Mouse (Mus musculus) olfactory bulb, adult 2 months (tissue): ENCODE measurements around the gene Anln. TPM values are rescaled to one million over a fixed set of nuclear protein-coding genes. Genes with fewer than 3 reads are reported as not detected.

Experiments
- H3K27ac ChIP-seq: fragments of 200-500 bp; 2 replicates; pipeline ENCODE4 v1.5.1; 2012; ENCODE audit warnings: low read depth, low read length; ENCODE audit not compliant: insufficient read depth
- H3K4me1 ChIP-seq: fragments of 200-500 bp; 2 replicates; pipeline ENCODE4 v1.6.1; 2012; ENCODE audit warnings: low read length; ENCODE audit not compliant: control insufficient read depth, insufficient read depth
- H3K4me3 ChIP-seq: fragments of 200-500 bp; 2 replicates; pipeline ENCODE4 v1.5.1; 2012; ENCODE audit warnings: mild to moderate bottlenecking, low read depth, low read length, moderate library complexity; ENCODE audit not compliant: insufficient read depth
- CTCF ChIP-seq: fragments of 200-500 bp; IDR thresholded peaks from 2 replicates; pipeline ENCODE4 v1.5.1; 2012; ENCODE audit warnings: low read depth, mild to moderate bottlenecking, low read length, moderate library complexity; ENCODE audit not compliant: insufficient read depth
- POLR2A ChIP-seq: fragments of 200-500 bp; IDR thresholded peaks from 2 replicates; pipeline ENCODE4 v1.6.1; 2012; ENCODE audit warnings: mild to moderate bottlenecking, low read depth, low read length, moderate library complexity; ENCODE audit not compliant: insufficient read depth
- WGBS: fragments of 180-500 bp; shearing (Covaris S2); methylation state at CpG from one replicate; pipeline ENCODE4 v1.1.7; 2018; 5-methylcytosine and 5-hydroxymethylcytosine counted together
- polyA plus RNA-seq: library from polyadenylated mRNA; stranded (reverse); fragments of >200 nt; gene quantifications from 2 replicates; pipeline ENCODE4 v1.2.4, GENCODE M21; 2012; ENCODE audit warnings: low replicate concordance; ENCODE audit not compliant: missing spikeins, insufficient read depth, insufficient read length

The Anln gene
- polyA plus RNA-seq: not detected in 2 replicates

GRCm38 (mm10) chr9:22389021-22389476 is at the start of gene Anln:
Gene Anln, minus strand, starts transcription at chr9:22389188.
- Histone ChIP-seq H3K4me1 (peaks cover 7% of the 10 kb centered on the region), H3K4me3 (peak within 1 kb of the TSS; percentile 71), H3K27ac (peak within 1 kb of the TSS; percentile 58)
- WGBS: under 1% methylated on average over 44 of the region's 44 CpGs
- peak; percentile 86 for TF ChIP-seq POLR2A
- TF ChIP-seq CTCF: no peak

GRCm38 (mm10) chr9:22434101-22434500 is 45.1 kb upstream of the Anln start:
- WGBS: 90% methylated on average over 2 of the region's 2 CpGs
- TF ChIP-seq POLR2A (no peak), CTCF (no peak)
- Histone ChIP-seq H3K4me1 (peaks cover 3% of the 10 kb centered on the region; the same call in 1 of the 2 replicates), H3K27ac (no peak overlapping the region), H3K4me3 (no peak overlapping the region)

GRCm38 (mm10) chr9:22433221-22433620 is 44.2 kb upstream of the Anln start:
- WGBS: 83% methylated on average over 2 of the region's 2 CpGs
- no peak for TF ChIP-seq POLR2A
- no peak for TF ChIP-seq CTCF
- Histone ChIP-seq H3K4me1 (peaks cover 8% of the 10 kb centered on the region), H3K27ac (no peak overlapping the region), H3K4me3 (no peak overlapping the region)

- WGBS: 46% methylated on average over 5 of the region's 5 CpGs
Observed at GRCm38 (mm10) chr9:22430315-22430840, 41.4 kb upstream of the Anln start.

GRCm38 (mm10) chr9:22429533-22430241 is 40.7 kb upstream of the Anln start:
- H3K4me3 ChIP-seq: no peak overlapping the region
- WGBS: 38% methylated on average over 15 of the region's 15 CpGs
- no peak overlapping the region for H3K27ac ChIP-seq
- peaks cover 8% of the 10 kb centered on the region for H3K4me1 ChIP-seq
- TF ChIP-seq POLR2A (no peak), CTCF (no peak)

More at GRCm38 (mm10) chr9:22430315-22430840, 41.4 kb upstream of the Anln start:
- TF ChIP-seq POLR2A (no peak), CTCF (no peak)
- H3K4me1 ChIP-seq: peaks cover 8% of the 10 kb centered on the region
- H3K4me3 ChIP-seq: no peak overlapping the region
- H3K27ac ChIP-seq: no peak overlapping the region

- WGBS: 77% methylated on average over 14 of the region's 14 CpGs
- TF ChIP-seq CTCF (no peak), POLR2A (no peak)
- no peak overlapping the region for H3K27ac ChIP-seq
- H3K4me3 ChIP-seq: no peak overlapping the region
- H3K4me1 ChIP-seq: peaks cover 8% of the 10 kb centered on the region
Observed at GRCm38 (mm10) chr9:22428666-22429410, 39.9 kb upstream of the Anln start.

GRCm38 (mm10) chr9:22428028-22428665 is 39.2 kb upstream of the Anln start:
- Histone ChIP-seq H3K4me1 (peaks cover 8% of the 10 kb centered on the region), H3K27ac (no peak overlapping the region), H3K4me3 (no peak overlapping the region)
- 68% methylated on average over 4 of the region's 4 CpGs for WGBS
- no peak for TF ChIP-seq POLR2A
- no peak for TF ChIP-seq CTCF

GRCm38 (mm10) chr9:22424719-22425118 is 35.7 kb upstream of the Anln start:
- Histone ChIP-seq H3K27ac (no peak overlapping the region), H3K4me1 (peaks cover 6% of the 10 kb centered on the region; the same call in 1 of the 2 replicates), H3K4me3 (no peak overlapping the region)
- no peak for TF ChIP-seq CTCF
- no peak for TF ChIP-seq POLR2A
- WGBS: 93% methylated on average over 4 of the region's 4 CpGs

GRCm38 (mm10) chr9:22424196-22424595 is 35.2 kb upstream of the Anln start:
- 80% methylated on average over 10 of the region's 10 CpGs for WGBS
- Histone ChIP-seq H3K4me3 (no peak overlapping the region), H3K4me1 (peaks cover 6% of the 10 kb centered on the region; the same call in 1 of the 2 replicates), H3K27ac (no peak overlapping the region)
- TF ChIP-seq CTCF (no peak), POLR2A (no peak)
